ENCODE assay signal across 8 mouse cellular contexts in genomic region chr2:125782719-125783109, GRCm38 (mm10). TPM values are rescaled to one million over a fixed set of nuclear protein-coding genes. Genes with fewer than 3 reads are reported as not detected.
DNase-seq lines count a peak whose midpoint lies in the region; ATAC-seq and TF ChIP-seq lines count a peak whose summit lies in the region.

TSS of gene Secisbp2l (minus strand) at chr2:125782870.

- TF ChIP-seq POLR2A in bone marrow, adult 2 months (IDR thresholded peaks at IDR 0.05; ENCODE audit: borderline replicate concordance, control insufficient read depth, low read depth, low read length), result peak; percentile 79

- WGBS in bone marrow, adult 2 months, result 1% methylated on average over 25 of the region's 28 CpGs
- WGBS in embryonic facial prominence, embryonic 15.5 days, result 1% methylated on average over 28 of the region's 28 CpGs
- 2% methylated on average over 28 of the region's 28 CpGs for WGBS in kidney, embryonic 15.5 days

- H3K27ac ChIP-seq in bone marrow, adult 2 months (ENCODE audit: control insufficient read depth, insufficient read depth, low read depth, low read length, poor library complexity), result peak within 1 kb of the TSS; percentile 73; the same call in 1 of the 2 replicates
- H3K27ac ChIP-seq in embryonic facial prominence, embryonic 15.5 days (replicated peaks), result peak within 1 kb of the TSS; percentile 82
- peak within 1 kb of the TSS; percentile 93 for H3K27ac ChIP-seq in kidney, embryonic 15.5 days

- ATAC-seq in embryonic facial prominence, embryonic 15.5 days (ENCODE audit: insufficient number of reproducible peaks, low FRiP score, low TSS enrichment, low read depth), result peak; percentile 94
- ATAC-seq in kidney, embryonic 15.5 days (replicated peaks; ENCODE audit: low FRiP score), result peak; percentile 95
- peak; percentile 97 for ATAC-seq in monocyte, adult 5-6 weeks (replicated peaks; ENCODE audit: insufficient number of reproducible peaks, low FRiP score, low TSS enrichment, poor library complexity, severe bottlenecking)

- no peak for TF ChIP-seq CTCF in bone marrow, adult 2 months (IDR thresholded peaks at IDR 0.05; ENCODE audit: control insufficient read depth, insufficient read depth, low read length)

- H3K36me3 ChIP-seq in embryonic facial prominence, embryonic 15.5 days, result no peaks in the 10 kb centered on the region
- H3K36me3 ChIP-seq in kidney, embryonic 15.5 days, result 0 out of 2 replicates have a peak, but pooled peaks cover 6% of the 10 kb centered on the region

- no peaks in the 10 kb centered on the region for H3K9me3 ChIP-seq in embryonic facial prominence, embryonic 15.5 days (replicated peaks)
- no peaks in the 10 kb centered on the region for H3K9me3 ChIP-seq in kidney, embryonic 15.5 days (replicated peaks)

- peak within 1 kb of the TSS; percentile 63 for H3K4me2 ChIP-seq in embryonic facial prominence, embryonic 15.5 days (replicated peaks)
- peak within 1 kb of the TSS; percentile 63 for H3K4me2 ChIP-seq in kidney, embryonic 15.5 days

- H3K27me3 ChIP-seq in embryonic facial prominence, embryonic 15.5 days, result no peaks in the 10 kb centered on the region
- H3K27me3 ChIP-seq in kidney, embryonic 15.5 days, result no peaks in the 10 kb centered on the region

- H3K4me3 ChIP-seq in bone marrow, adult 2 months (replicated peaks; ENCODE audit: control insufficient read depth, low read depth, low read length), result peak within 1 kb of the TSS; percentile 75
- peak within 1 kb of the TSS; percentile 82 for H3K4me3 ChIP-seq in embryonic facial prominence, embryonic 15.5 days (replicated peaks)
- H3K4me3 ChIP-seq in kidney, embryonic 15.5 days (replicated peaks), result peak within 1 kb of the TSS; percentile 97

- no peaks in the 10 kb centered on the region for H3K4me1 ChIP-seq in bone marrow, adult 2 months (ENCODE audit: control insufficient read depth, insufficient read depth, low read length)
- peaks cover 24% of the 10 kb centered on the region for H3K4me1 ChIP-seq in embryonic facial prominence, embryonic 15.5 days
- H3K4me1 ChIP-seq in kidney, embryonic 15.5 days, result peaks cover 39% of the 10 kb centered on the region

- DNase-seq in 416B (ENCODE audit: low read depth), result peak; percentile 87
- DNase-seq in heart, adult 9 months (ENCODE audit: low spot score in 2 of 2), result peak; percentile 95 to 96
- DNase-seq in liver, result peak; percentile 94
- DNase-seq in spleen, postnatal 4 days (ENCODE audit: low spot score in 2 of 2), result peak; percentile 93 to 96

- peak within 1 kb of the TSS; percentile 94 for H3K9ac ChIP-seq in embryonic facial prominence, embryonic 15.5 days
- peak within 1 kb of the TSS; percentile 89 for H3K9ac ChIP-seq in kidney, embryonic 15.5 days

RNA-seq across cellular contexts. Expression of gene Secisbp2l, which starts in this region (rescaled TPM):
- polyA plus RNA-seq in bone marrow, adult 2 months (2011; ENCODE audit: insufficient read depth, insufficient read length, low replicate concordance, missing spikeins), result 14.1 and 14.3 TPM in 2 replicates
- 21.1 and 21.4 TPM in 2 replicates for polyA plus RNA-seq in embryonic facial prominence, embryonic 15.5 days (2015; fragmentation: Nextera tagmentation; extraction: Ambion mirVana)
- 19.0 and 19.6 TPM in 2 replicates for polyA plus RNA-seq in kidney, embryonic 15.5 days (2015; fragmentation: Nextera tagmentation; extraction: Ambion mirVana)
- total RNA-seq in monocyte, adult 5-6 weeks (2017), result 52.9 to 72.2 TPM (median 55.9 TPM) in 3 replicates

Comparison
In these comparisons a context has a peak if more than half of its experiments do, and no peak if none do; other contexts are left out.
1. Peak in every context shown above with its lines: DNase-seq, ATAC-seq, H3K4me3 ChIP-seq and H3K27ac ChIP-seq.